Mouse (Mus musculus) bone marrow, adult 2 months (tissue): ENCODE measurements around the gene Abca8b.

Experiments used
- CTCF ChIP-seq: fragments of 200-500 bp; IDR thresholded peaks from 2 replicates; pipeline ENCODE4 v1.5.1; 2011; ENCODE audit warnings: low read length, control low read depth; ENCODE audit not compliant: control insufficient read depth, insufficient read depth
- POLR2A ChIP-seq: fragments of 200-500 bp; IDR thresholded peaks from 2 replicates; pipeline ENCODE4 v1.6.1; 2011; ENCODE audit warnings: low read depth, mild to moderate bottlenecking, control low read depth, low read length, borderline replicate concordance; ENCODE audit not compliant: control insufficient read depth

DNA sequence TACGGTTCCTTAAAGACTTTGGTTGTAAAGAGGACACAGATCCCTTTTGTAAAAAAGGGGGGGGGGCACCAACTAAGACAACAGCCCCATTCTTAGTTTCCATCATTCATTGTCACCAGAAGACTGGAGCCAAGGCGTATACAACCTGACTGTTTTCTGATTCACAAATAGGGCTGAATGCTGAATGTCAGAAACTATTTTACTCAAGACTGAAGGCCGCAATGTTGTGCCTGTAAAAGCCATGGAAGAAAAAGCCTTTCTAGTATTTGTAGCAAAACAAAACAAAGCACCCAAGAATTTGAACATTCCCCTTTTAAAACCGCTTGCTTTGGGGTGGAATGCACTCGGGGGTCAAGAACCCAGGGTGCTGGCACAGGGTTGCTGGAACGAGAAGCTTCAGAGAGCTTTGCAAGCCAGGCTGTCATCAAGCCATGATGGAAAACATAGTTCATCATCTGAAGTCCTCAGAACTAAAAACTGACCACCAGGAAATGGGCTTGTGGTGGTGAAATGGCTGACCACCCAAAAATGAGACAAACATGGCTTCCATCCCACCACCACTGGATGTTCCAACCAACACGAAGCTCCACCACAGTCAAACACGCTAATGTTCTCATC, 104.2 kb downstream of the Abca8b start:
- TF ChIP-seq CTCF (no peak), POLR2A (no peak)
